Mouse (Mus musculus) retina, embryonic 14.5 days (tissue): ENCODE data around the gene Vwce.
A peak's percentile ranks its signal among the peaks of the same experiment; 100 is the strongest.

Source experiments
- DNase-seq: peaks from one replicate; pipeline ENCODE4 v3.0.0-alpha.2; 2015; ENCODE audit warnings: low spot score

Gene Vwce

DNA sequence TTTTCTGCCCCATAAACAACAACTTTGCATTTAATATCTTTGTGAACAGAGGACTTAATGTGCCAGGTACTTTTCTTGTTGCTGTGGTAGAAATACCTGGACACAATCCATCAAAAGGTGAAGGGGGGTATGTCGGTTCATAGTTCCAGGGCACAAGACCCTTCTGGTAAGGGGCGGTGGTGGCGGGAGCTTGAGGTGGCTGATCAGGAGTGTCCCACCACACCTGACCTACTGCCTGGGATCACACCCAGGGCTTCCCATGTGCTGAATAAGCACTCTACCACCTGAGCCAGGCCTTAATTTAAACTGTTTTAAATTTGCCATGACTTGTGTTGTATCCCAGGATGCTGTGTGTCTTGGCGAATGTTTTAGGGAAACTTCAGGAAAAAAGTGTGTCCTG, 57.1 kb downstream of the Vwce start:
- no peak for DNase-seq

DNA sequence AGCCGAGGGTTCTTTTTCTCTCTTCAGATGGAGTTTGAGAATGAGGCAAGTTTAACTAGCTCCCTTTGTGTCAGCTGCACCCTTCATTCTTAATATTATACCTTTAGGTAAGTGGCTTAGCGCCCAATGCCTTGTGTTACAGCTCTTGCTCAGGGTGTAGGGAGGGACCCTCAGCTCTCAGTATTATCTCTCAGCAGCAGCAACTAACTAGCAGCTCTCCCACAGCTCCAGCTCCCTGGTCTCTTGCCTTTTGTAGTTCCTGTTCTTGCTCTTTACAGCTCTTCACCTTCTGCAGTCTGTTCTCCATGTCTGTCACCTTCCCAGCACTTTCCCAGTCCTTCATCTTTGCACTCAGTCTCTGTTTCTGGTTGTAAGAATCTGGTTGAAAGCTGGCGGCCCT, 57.6 kb downstream of the Vwce start:
- no peak for DNase-seq

DNA sequence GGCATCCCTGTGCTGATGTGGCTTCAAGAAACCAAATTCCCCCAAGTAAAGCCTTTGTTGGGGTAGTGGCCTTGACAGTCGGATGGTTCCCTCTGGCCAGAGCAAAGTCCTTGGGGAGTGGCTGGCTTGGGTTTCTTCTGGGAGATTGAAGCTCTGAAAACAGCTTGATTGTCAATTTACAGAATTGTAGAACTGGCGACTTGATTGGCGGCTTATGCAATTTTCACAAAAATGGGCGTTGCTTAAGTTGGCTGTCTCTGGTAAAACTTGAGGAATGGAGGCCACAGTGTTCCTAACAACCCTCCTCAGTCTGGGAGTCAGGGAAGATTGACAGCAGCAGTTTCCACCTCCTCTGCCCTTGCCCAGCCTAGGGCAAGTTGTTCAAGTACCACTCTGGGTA, 58.3 kb downstream of the Vwce start:
- no peak for DNase-seq

DNA sequence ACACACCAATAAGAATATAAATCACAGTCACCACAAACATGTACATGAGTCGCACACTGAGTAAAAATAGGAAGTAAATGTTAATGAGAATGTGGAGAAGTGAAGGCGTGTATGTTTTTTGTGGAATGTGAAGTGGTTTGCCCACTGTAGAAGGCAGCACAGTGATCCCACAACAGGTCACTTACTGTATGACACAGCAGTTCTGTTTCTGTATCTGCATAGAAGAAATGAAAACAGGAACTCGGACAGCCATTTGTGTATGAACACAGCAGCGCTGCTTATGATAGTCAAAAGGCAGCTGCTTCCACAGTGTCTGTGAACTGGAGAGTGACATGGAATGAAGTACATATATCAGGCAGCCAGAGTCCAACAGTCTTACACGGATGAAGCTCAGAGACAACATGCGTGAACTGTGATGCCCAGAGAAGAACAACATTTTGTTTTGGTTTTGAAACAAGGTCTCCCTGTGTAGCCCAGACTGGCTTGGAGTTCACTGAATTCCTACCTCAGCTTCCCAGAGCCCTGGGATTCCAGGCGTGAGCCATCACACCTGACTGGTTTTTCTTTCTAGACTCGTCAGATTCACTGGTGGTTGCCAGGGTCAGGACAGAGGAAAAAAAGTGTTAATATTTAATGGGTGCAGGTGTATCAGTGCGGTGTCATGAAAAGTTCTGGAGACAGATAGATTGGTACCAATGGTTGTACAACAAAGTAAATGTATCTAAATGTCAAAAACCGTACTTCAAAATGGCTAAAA, 60.1 kb downstream of the Vwce start:
- no peak for DNase-seq

DNA sequence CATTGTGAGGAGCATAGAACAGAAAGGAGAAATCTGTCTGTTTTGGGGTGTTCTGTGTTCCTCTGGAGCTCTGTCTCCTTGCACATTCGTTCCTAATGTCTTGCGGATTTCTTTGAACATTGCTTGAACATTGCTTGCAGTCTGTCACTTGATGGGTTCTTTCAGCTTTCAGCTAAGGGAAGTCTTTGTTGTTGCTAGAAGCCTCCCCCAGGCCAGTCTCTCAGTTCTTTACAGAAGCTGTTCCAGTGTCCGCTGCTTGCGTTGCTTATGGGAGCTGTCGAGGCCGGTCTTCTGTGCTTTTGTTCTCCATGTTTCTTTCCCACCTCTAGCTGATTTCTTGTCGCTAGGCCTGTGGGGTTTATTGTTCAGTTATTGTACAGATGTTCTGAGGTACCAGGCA, 61.8 kb downstream of the Vwce start:
- no peak for DNase-seq

DNA sequence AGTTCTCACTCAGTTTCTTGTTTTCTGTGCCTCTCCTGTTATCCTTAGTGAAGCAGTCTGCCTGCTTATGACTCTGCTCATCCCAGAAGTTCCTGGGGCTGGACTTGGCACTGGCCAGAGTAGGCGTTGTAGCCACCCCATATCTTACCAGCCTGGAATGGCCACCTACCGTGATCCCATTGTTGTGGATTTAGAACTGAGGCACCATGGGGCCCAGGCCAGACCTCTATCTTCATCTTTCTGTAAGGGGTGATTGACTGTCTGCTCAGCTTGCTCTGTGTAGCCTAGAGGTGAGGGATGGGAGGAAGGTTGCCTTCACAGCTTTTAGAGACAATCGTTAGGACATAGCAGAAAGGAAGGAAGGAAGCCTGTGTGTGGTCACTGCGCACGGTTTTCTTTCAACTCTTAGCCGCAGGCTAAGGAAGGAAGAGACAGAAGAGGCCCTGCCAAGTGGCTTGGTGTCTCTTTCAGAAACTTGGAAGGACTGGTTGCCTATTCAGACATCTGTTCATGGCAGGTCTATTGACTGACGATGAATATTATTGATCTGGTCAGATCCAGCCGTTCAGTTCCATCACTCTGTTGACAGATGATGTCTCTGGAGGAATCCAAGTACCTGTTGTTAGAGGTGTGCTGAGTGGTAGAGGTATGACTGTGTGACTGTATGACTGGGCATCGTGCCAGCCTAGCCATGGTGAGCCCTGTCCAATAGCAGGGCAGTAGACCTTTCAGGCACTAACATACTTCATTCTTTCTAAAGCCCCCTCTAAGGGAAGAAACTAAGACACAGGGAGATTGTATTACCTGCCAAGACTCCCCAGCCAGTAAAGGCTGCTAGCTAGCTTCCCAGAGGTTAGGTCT, 64.3 kb downstream of the Vwce start:
- no peak for DNase-seq

DNA sequence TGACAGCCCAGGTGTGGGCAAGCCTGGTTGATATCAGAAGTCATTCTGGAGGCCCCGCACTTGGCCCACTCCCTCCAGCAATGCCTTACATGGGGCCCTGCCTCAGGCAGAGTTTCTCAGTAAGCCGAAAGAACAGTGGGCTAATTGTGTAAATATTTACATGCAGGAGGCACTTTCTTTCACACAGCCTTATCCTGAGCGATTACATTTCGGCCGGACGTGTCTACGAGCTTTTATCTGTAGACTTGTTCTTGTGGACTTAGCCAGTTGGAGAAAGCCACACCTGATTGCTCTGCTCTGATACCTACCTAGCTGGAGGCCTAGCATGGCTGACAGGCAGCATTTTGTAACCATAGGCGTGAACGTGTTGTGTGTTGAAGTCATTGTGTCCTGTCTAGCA, 65.8 kb downstream of the Vwce start:
- no peak for DNase-seq

DNA sequence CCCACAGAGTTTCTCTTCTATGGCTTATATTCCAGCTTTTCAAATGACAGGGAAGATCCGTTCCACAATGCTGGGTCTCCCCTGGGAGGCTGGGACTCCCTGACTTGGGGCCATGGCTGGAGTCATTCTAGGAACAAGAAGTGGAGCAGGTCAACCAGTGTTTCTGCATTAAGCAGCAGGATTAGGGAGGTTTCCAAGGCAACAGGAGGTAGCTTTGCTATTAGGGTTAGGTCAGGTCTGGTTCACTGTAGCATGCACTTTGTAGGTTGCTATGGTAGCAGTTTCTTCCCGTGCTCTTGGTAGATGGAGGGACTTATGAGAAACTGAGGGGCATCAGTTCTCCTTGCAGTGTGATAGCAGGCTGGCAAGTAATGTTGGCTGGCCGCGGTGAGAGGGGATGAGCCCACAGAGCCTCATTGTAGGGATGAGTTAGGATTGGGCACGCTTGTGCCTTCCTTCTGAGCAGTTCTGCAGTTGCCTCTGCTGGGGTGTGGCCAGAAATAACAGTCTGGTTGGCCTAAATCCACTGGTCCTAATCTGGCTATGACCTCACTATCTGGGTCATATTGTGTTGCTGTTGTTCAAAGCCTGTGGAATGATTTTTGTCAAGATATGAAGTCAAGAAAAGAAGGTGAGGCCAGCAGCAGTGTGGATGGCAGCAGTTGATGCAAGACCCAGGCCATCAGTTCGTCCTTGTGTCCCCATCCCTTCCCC, 67.2 kb downstream of the Vwce start:
- peak; percentile 20 for DNase-seq

DNA sequence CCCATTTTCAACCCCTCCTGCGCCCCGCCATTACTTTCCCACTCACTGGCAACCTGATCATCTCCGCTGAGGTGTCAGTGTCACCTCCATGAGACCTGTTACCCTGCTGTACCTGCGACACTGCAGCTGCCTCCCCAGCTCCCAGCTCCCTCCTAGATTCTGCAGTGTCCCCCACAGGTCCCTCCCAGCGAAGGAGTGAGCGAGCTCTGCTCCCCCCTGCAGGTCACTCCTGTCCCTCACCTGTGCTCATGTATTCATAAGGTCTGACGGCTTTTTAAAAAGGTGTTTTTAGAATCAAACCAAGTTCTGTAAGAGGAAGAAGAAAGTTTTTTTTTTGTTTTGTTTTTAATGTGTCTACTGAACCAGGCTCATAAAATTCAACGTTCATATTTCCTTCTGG, 68.1 kb downstream of the Vwce start:
- no peak for DNase-seq

DNA sequence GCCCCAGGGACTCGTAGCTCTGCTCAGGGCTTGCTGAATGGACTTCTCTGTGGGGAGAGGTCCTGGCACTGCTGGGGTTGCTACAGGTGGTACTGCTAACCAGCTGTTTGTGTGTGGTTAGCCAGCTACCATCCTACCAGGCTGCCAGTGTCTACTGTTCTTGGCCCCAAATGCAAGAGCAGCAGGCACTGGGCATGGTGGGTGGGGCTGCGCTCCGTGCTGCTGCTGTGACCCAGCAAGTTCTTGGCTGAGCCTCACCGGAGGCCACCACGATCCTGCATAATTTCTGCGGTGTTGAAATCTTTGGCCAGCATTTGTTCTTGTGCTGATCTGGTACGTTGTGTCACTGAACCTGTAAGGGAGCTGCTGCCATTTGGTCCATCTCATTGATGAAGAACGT, 69.5 kb downstream of the Vwce start:
- DNase-seq, result no peak

DNA sequence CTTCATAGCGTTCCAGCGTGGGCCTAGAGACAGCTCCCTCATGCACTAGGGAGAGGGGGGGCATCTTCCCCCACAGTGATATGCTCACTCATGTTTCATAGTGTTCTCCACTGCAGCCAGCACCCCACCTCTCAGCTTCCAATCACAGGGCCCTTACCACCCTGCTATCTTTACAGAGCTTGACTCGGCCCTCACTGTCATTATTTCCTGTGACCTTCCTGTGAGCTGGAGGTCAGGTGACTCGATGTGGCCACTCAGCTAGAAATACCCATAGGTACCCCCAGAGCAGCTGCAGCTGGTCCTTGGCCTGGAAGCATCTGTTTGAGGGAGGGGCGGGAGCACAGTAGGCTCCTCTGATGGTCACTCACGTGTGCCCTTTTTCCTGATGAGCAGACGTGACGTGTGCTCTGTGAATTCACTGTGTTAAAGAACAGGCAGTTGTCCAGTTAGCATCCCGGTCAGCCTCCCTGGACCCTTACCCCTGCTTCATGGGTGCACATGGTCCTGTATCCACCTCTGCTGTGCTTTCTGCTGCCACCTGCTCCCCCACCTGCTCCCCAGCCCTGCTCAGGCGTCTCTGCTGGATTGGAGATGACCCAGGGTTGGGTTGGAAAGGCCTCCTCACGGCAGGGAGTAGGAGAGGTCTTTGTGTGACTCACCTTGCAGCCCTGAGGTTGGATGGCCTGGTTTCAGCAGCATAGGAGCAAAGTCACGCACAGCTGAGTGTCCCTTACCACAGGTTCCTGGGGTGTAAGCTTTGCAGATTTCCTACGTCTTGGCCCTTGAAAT, 73.3 kb downstream of the Vwce start:
- no peak for DNase-seq

DNA sequence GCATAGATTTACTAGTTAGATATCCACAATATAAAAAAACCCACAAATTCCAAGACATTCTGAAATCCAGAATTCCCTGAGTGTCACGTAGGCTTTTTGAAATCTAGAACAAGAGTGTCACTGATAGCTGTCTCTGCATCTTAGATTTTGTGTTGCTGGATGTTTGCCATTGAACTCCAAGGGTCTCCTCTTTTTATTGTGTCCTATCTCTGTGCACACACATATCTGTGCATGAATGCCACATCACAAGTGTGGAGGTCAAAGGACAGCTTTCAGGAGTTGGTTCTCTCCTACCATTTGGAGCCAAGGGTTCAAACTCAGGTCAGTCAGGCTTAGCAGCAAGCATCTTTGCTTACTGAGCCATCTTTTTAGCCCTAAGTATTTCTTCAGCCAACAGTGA, 73.9 kb downstream of the Vwce start:
- no peak for DNase-seq

DNA sequence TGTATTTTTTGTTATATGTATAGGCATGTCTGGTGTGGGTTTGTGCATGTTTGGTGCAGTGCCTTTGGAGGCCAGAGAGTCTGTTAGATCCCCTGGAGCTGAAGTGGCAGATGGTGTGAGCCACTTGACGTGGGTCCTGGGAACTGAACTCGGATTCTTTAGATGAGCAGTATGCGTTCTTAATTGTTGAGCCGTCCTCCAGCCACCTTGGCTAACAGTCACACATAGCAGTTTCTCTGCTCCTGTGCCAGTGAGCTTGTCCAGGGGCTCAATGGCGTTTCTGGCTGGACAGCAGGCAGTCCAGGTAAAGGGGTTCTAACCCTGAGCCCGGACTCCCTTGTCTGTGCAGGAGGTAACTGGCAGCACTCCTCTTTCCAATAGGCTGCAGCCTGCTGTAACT, 74.9 kb downstream of the Vwce start:
- DNase-seq, result no peak

DNA sequence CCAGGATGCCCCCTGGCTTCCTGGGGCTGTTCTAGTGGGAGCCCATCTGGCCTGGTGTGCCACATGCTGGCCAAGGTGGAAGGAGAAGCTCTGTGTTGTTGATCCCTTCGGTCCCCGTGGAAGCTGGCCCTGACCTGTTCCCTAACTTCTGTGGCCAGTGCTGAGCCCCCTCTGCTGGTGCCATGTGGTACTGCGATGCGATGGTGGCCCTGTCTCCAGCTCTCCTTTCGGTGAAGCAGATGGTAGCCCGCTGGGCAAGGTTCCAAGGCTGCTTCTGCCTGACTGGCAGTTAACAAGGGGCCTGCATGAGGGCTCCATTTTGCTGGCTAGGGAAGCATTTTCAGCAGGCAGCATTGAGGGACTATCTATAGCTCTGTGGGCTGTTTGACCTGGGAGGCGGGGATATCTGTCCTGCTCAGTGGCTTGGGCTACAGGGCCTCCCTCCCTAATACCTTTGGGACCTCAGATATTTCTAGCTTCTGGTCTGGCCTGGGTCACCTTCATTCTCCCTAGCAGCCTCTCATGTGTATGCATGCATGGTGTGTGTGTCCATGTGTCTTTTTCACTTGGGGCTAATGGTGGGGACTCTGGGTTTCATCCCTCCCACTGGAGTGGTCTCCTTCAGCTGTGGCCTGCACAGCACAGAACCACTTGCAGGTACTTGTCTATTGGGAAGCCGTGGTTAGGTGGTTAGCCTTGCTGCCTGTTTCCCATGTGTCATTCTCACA, 75.5 kb downstream of the Vwce start:
- DNase-seq, result peak; percentile 99

DNA sequence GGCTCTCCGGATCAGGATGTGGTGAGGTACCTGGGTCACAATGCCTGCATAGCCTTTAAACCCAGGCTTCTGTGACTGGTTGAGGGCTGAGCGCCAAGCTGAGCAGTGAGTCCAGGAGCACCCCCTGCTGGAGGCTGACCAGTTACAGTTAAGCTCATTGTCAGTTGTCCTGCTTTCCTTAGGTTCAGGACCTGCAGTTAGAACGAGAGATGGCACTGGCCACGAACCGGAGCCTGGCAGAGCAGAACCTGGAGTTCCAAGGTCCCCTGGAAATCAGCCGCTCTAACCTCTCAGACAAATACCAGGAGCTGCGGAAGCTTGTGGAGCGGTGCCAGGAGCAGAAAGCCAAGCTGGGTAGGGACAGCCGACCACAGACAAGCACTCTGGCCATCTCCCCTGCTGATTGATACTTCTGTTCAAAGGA, 76.1 kb downstream of the Vwce start:
- peak; percentile 79 for DNase-seq

DNA sequence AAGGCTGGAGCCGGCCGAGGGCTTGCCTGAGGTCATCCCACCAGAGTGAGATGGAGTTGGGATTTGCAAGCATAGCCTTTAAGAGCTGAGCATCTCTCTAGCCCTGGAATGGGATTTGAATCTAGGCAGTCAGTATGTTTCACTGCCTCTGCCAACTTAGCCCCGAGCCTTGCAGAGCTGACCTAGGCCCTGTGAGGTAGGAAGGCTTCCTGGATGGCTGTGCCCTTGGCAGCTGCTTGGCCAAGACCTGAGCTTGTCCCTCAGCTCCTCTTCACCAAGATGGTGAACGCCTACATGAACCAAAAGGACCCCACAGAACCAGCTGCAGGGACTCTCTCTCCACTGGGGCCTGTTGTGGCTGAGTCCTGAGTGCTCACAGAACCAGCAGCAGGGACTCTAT, 76.7 kb downstream of the Vwce start:
- DNase-seq, result no peak

DNA sequence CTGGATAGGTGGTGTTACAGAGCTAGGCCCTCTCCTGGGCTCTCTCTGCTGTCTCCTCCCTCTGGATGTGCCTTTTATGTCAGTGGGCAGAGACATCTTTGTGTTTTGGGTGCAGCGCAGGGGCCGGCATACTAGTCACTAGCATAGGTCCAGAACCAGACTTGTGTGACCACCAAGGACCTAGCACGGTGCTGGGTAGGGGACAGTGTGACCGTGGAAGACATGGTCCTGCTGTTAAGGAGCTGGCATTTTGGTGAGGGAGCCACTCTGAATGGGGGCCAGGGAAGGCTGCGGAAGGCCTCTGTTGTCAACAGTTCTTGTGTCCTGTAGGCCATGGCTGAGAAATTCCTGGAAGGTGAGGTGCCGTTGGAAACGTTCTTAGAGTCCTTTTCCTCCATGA, 78.2 kb downstream of the Vwce start:
- DNase-seq, result no peak

DNA sequence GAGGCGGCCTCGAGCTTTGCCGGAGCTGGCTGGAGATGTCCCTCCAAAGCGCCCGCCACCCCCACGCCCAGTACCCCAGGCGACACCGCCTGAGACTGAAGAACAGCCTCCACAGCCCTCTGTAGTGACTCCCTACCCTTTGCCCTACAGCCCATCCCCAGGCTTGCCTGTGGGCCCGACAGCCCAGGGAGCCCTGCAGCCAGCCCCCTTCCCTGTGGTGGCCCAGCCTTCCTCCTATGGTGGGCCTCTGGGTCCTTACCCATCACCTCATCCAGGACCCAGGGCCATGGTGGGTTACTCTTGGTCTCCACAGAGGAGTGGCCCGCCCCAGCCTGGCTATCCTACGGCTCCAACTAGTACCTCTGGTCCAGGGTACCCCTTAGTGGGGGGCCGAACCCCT, 78.6 kb downstream of the Vwce start:
- no peak for DNase-seq

DNA sequence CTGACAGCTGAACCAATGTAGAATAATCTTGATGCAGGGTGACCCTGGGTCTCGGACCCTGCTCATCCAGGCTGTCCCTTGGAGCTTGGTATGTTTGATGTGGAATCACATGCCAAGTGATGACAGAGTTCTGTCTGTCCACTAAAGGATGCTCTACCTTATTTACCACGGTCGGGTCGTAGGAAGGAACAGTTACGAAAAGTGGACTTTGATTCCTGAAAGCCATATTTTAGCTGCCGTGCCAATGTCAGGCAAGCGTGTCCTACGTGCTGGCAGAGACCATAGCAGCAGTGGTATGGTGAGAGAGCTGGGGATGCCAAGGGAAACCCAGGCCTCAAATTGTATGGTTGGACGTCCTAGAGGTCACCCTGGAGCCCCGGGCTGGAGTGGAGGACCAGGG, 79.5 kb downstream of the Vwce start:
- no peak for DNase-seq

DNA sequence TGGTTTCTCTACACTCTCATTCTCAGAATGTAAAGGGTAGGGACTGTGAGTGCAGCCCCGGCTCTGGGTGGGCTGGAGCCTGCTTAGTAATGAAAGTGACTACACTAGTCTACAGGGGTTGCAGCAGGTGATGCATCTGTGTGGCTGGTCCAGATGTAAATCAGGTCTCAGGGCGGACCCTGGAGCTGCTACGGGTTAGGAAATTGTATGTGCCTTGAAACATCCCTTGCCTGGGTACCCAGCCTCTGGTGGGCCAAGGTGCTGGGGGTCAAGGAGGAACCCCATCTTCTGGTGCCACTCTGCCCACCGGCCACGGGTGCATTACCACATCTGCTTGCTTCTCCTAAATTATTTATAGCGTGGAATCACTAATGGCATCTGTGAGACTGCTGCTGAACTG, 80.2 kb downstream of the Vwce start:
- no peak for DNase-seq

DNA sequence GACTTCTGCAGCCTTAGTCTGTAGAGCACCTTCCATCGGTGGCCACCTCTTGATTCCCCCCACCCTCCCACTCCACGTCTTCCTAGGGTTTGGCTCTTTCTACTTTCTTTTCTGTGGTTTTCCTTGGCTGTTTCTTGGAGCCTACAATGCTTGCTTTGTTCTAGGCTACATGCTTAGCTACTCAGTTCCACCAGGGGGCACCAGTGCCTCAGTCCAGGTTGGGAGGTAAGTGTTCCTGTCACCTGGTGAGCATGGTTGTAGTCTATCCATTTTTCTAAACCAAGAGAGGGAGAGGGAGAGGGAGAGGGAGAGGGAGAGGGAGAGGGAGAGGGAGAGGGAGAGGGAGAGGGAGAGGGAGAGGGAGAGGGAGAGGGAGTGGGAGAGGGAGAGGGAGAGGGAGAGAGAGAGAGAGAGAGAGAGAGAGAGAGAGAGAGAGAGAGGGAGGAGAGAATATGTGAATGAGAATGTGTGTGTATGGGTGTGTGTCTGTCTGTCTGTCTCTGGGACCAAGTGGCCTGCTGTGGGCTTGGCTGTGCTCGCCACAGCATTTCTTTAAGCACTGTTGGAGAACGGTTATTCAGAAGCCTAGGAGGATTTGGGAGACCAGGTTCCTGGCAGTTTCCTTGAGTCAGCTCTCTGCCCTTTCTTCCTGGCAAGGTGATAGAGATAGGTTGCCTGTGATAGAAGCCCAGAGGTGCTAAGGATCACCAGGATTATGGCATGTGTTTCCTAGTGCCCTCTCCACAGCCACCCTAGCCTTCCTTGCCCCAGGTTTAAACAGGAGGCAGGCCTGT, 80.9 kb downstream of the Vwce start:
- peak; percentile 80 for DNase-seq
